Mouse (Mus musculus) frontal cortex, adult (tissue): ENCODE measurements at regions not wholly inside any gene's neighbourhood (a gene's known extent, or its start where the extent isn't known, plus 50 kb on each side); places are given as distances from the start of the nearest gene placed in this dataset.

Source experiments
- ATAC-seq: cut with Nextera tagmentation; 2 replicates; pipeline ENCODE4 v1.9.2; 2017; ENCODE audit warnings: mild to moderate bottlenecking, moderate library complexity, mixed read lengths; ENCODE audit not compliant: low TSS enrichment

GRCm38 (mm10) chr14:25173873-25174272, 285.1 kb upstream of the Zmiz1 start:
- no peak for ATAC-seq

GRCm38 (mm10) chr14:25174402-25174801, 284.6 kb upstream of the Zmiz1 start:
- no peak for ATAC-seq

- ATAC-seq = no peak
These were observed 282.8 kb upstream of the Zmiz1 start for GRCm38 (mm10) chr14:25176206-25176605.

- no peak for ATAC-seq
These were observed 278.9 kb upstream of the Zmiz1 start for GRCm38 (mm10) chr14:25180126-25180525.

- ATAC-seq = no peak
These were observed 277.6 kb upstream of the Zmiz1 start for GRCm38 (mm10) chr14:25181406-25181805.

- no peak for ATAC-seq
These were observed 274.9 kb upstream of the Zmiz1 start for GRCm38 (mm10) chr14:25184042-25184441.

GRCm38 (mm10) chr14:25184875-25185274, 274.1 kb upstream of the Zmiz1 start:
- no peak for ATAC-seq

- ATAC-seq = no peak
These were observed 273.4 kb upstream of the Zmiz1 start for GRCm38 (mm10) chr14:25185556-25185958.

GRCm38 (mm10) chr14:25185959-25186771, 272.8 kb upstream of the Zmiz1 start:
- ATAC-seq = peak; percentile 68

GRCm38 (mm10) chr14:25187715-25188114, 271.3 kb upstream of the Zmiz1 start:
- peak; percentile 51; the same call in 1 of the 2 replicates for ATAC-seq

GRCm38 (mm10) chr14:25189256-25189655, 269.7 kb upstream of the Zmiz1 start:
- ATAC-seq = no peak

- no peak for ATAC-seq
These were observed 268.2 kb upstream of the Zmiz1 start for GRCm38 (mm10) chr14:25190680-25191270.

GRCm38 (mm10) chr14:25196820-25197219, 262.2 kb upstream of the Zmiz1 start:
- ATAC-seq = no peak

GRCm38 (mm10) chr14:25199900-25200299, 259.1 kb upstream of the Zmiz1 start:
- ATAC-seq = no peak

- ATAC-seq = no peak
These were observed 258.3 kb upstream of the Zmiz1 start for GRCm38 (mm10) chr14:25200656-25201179.

GRCm38 (mm10) chr14:25202312-25202711, 256.7 kb upstream of the Zmiz1 start:
- ATAC-seq = no peak

- ATAC-seq = no peak
These were observed 254.9 kb upstream of the Zmiz1 start for GRCm38 (mm10) chr14:25204091-25204490.

- no peak for ATAC-seq
These were observed 252.1 kb upstream of the Zmiz1 start for GRCm38 (mm10) chr14:25206855-25207254.

- no peak for ATAC-seq
These were observed 251.6 kb upstream of the Zmiz1 start for GRCm38 (mm10) chr14:25207422-25207821.

- no peak for ATAC-seq
These were observed 250.5 kb upstream of the Zmiz1 start for GRCm38 (mm10) chr14:25208221-25209056.

- ATAC-seq = no peak
These were observed 245.9 kb upstream of the Zmiz1 start for GRCm38 (mm10) chr14:25213056-25213455.

- ATAC-seq = no peak
These were observed 235.9 kb upstream of the Zmiz1 start for GRCm38 (mm10) chr14:25223091-25223490.
